Mouse (Mus musculus): Measurements from ENCODE around the gene Hcn1. TPM values are rescaled to one million over a fixed set of nuclear protein-coding genes. Genes with fewer than 3 reads are reported as not detected.
"Not testable (repeated sequence)": the region's sequence is repeated elsewhere in the genome, so short reads cannot be mapped to it uniquely, and the experiment has no call there.

The Hcn1 gene
- polyA plus RNA-seq, 2 experiments = 0.06 to 0.21 TPM

- no peak for DNase-seq (ENCODE audit: low spot score)
- 81% methylated on average over 1 of the region's 1 CpGs for WGBS
- no peak for ATAC-seq (ENCODE audit: low FRiP score, low read depth)
- no peaks in the 10 kb centered on the region for H3K36me3 ChIP-seq (ENCODE audit: control insufficient read depth, insufficient read depth, low read length)
- no peak overlapping the region for H3K4me3 ChIP-seq (replicated peaks; ENCODE audit: low read length)
- H3K9me3 ChIP-seq (ENCODE audit: control insufficient read depth, low read length) = no peaks in the 10 kb centered on the region
- no peak overlapping the region for H3K27ac ChIP-seq (replicated peaks; ENCODE audit: low read depth, low read length)
- no peak overlapping the region for H3K4me2 ChIP-seq (replicated peaks; ENCODE audit: low read depth, low read length, severe bottlenecking)
- H3K9ac ChIP-seq (ENCODE audit: low read depth, low read length, severe bottlenecking) = no peak overlapping the region
- no peak for TF ChIP-seq POLR2A (IDR thresholded peaks at IDR 0.05; ENCODE audit: borderline replicate concordance, extremely low read depth, insufficient read depth, insufficient read length)
- no peaks in the 10 kb centered on the region for H3K27me3 ChIP-seq (ENCODE audit: control insufficient read depth, insufficient read depth, low read length)
- no peaks in the 10 kb centered on the region for H3K4me1 ChIP-seq (ENCODE audit: control insufficient read depth, insufficient read depth, low read length)
Measured at GRCm38 (mm10) chr13:118021176-118021575, 419.1 kb downstream of the Hcn1 start.

- H3K4me3 ChIP-seq (replicated peaks; ENCODE audit: low read length); H3K27me3 ChIP-seq (ENCODE audit: control insufficient read depth, insufficient read depth, low read length); H3K4me2 ChIP-seq (replicated peaks; ENCODE audit: low read depth, low read length, severe bottlenecking); ATAC-seq (ENCODE audit: low FRiP score, low read depth); H3K9ac ChIP-seq (ENCODE audit: low read depth, low read length, severe bottlenecking); H3K36me3 ChIP-seq (ENCODE audit: control insufficient read depth, insufficient read depth, low read length); H3K27ac ChIP-seq (replicated peaks; ENCODE audit: low read depth, low read length); H3K4me1 ChIP-seq (ENCODE audit: control insufficient read depth, insufficient read depth, low read length); DNase-seq (ENCODE audit: low spot score); H3K9me3 ChIP-seq (ENCODE audit: control insufficient read depth, low read length): not testable (repeated sequence)
Measured at GRCm38 (mm10) chr13:118022891-118023290, 420.8 kb downstream of the Hcn1 start.

- no peak for ATAC-seq (ENCODE audit: low FRiP score, low read depth)
- Histone ChIP-seq H3K4me1 (ENCODE audit: control insufficient read depth, insufficient read depth, low read length) (no peaks in the 10 kb centered on the region), H3K36me3 (ENCODE audit: control insufficient read depth, insufficient read depth, low read length) (no peaks in the 10 kb centered on the region), H3K9me3 (ENCODE audit: control insufficient read depth, low read length) (no peaks in the 10 kb centered on the region), H3K27ac (replicated peaks; ENCODE audit: low read depth, low read length) (no peak overlapping the region), H3K27me3 (ENCODE audit: control insufficient read depth, insufficient read depth, low read length) (no peaks in the 10 kb centered on the region), H3K4me3 (replicated peaks; ENCODE audit: low read length) (no peak overlapping the region), H3K9ac (ENCODE audit: low read depth, low read length, severe bottlenecking) (no peak overlapping the region), H3K4me2 (replicated peaks; ENCODE audit: low read depth, low read length, severe bottlenecking) (no peak overlapping the region)
- no peak for TF ChIP-seq POLR2A (IDR thresholded peaks at IDR 0.05; ENCODE audit: borderline replicate concordance, extremely low read depth, insufficient read depth, insufficient read length)
- WGBS = 86% methylated on average over 5 of the region's 5 CpGs
- no peak for DNase-seq (ENCODE audit: low spot score)
Measured at GRCm38 (mm10) chr13:118023381-118023780, 421.3 kb downstream of the Hcn1 start.

DNA sequence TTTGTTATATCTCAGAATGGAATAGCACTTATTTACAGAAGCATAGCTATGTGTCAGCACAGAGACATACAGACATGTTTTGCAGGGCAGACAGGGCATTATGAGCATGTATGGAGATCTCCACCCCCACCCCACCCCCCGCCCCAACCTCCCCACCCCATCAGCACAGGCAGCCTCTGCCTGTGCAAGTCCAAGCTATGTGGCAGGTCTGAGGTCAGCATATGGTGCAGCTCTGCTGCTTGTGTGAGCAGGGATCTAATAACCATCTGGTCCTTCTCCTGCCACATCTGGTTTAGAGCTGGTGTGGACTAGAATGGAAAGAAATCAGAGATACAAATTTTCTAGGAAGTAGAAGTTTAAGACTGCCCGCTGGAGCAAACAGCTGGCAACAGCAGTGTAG, 424.4 kb downstream of the Hcn1 start:
- Histone ChIP-seq H3K9me3 (ENCODE audit: control insufficient read depth, low read length) (no peaks in the 10 kb centered on the region), H3K4me2 (replicated peaks; ENCODE audit: low read depth, low read length, severe bottlenecking) (no peak overlapping the region), H3K9ac (ENCODE audit: low read depth, low read length, severe bottlenecking) (no peak overlapping the region), H3K36me3 (ENCODE audit: control insufficient read depth, insufficient read depth, low read length) (no peaks in the 10 kb centered on the region), H3K27me3 (ENCODE audit: control insufficient read depth, insufficient read depth, low read length) (no peaks in the 10 kb centered on the region), H3K4me3 (replicated peaks; ENCODE audit: low read length) (no peak overlapping the region), H3K27ac (replicated peaks; ENCODE audit: low read depth, low read length) (no peak overlapping the region), H3K4me1 (ENCODE audit: control insufficient read depth, insufficient read depth, low read length) (no peaks in the 10 kb centered on the region)
- TF ChIP-seq POLR2A (IDR thresholded peaks at IDR 0.05; ENCODE audit: borderline replicate concordance, extremely low read depth, insufficient read depth, insufficient read length) = no peak
- DNase-seq (ENCODE audit: low spot score) (no peak), ATAC-seq (ENCODE audit: low FRiP score, low read depth) (no peak)
- 51% methylated on average over 2 of the region's 2 CpGs for WGBS

DNA sequence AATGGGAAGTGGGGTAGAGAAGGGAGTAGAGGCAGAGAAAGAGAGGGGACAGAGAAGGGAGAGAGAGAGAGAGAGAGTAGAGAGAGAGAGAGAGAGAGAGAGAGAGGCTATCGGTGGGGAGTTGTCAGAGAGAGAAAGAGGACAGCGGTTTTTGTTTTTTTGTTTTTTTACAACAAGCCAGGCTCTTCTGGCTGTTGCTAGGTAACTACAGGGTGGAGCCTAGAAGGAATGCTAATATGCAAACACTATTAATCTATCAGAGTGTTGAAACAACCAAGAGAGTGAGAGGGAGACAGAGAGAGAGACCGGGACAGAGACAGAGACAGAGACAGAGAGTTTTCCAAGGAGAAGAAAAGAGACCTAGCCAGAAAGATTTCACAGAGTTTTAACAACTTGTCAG, 425.7 kb downstream of the Hcn1 start:
- Histone ChIP-seq H3K4me3 (replicated peaks; ENCODE audit: low read length) (no peak overlapping the region), H3K9me3 (ENCODE audit: control insufficient read depth, low read length) (no peaks in the 10 kb centered on the region), H3K9ac (ENCODE audit: low read depth, low read length, severe bottlenecking) (no peak overlapping the region), H3K36me3 (ENCODE audit: control insufficient read depth, insufficient read depth, low read length) (no peaks in the 10 kb centered on the region), H3K4me2 (replicated peaks; ENCODE audit: low read depth, low read length, severe bottlenecking) (no peak overlapping the region), H3K27ac (replicated peaks; ENCODE audit: low read depth, low read length) (no peak overlapping the region), H3K4me1 (ENCODE audit: control insufficient read depth, insufficient read depth, low read length) (no peaks in the 10 kb centered on the region), H3K27me3 (ENCODE audit: control insufficient read depth, insufficient read depth, low read length) (no peaks in the 10 kb centered on the region)
- WGBS = 69% methylated on average over 3 of the region's 3 CpGs
- DNase-seq (ENCODE audit: low spot score) (no peak), ATAC-seq (ENCODE audit: low FRiP score, low read depth) (no peak)
- TF ChIP-seq POLR2A (IDR thresholded peaks at IDR 0.05; ENCODE audit: borderline replicate concordance, extremely low read depth, insufficient read depth, insufficient read length) = no peak

GRCm38 (mm10) chr13:118028662-118029061, 426.5 kb downstream of the Hcn1 start:
- Histone ChIP-seq H3K9me3 (ENCODE audit: control insufficient read depth, low read length) (no peaks in the 10 kb centered on the region), H3K4me1 (ENCODE audit: control insufficient read depth, insufficient read depth, low read length) (no peaks in the 10 kb centered on the region), H3K4me2 (replicated peaks; ENCODE audit: low read depth, low read length, severe bottlenecking) (no peak overlapping the region), H3K4me3 (replicated peaks; ENCODE audit: low read length) (no peak overlapping the region), H3K9ac (ENCODE audit: low read depth, low read length, severe bottlenecking) (no peak overlapping the region), H3K27me3 (ENCODE audit: control insufficient read depth, insufficient read depth, low read length) (no peaks in the 10 kb centered on the region), H3K27ac (replicated peaks; ENCODE audit: low read depth, low read length) (no peak overlapping the region), H3K36me3 (ENCODE audit: control insufficient read depth, insufficient read depth, low read length) (no peaks in the 10 kb centered on the region)
- TF ChIP-seq POLR2A (IDR thresholded peaks at IDR 0.05; ENCODE audit: borderline replicate concordance, extremely low read depth, insufficient read depth, insufficient read length) = no peak
- no peak for DNase-seq (ENCODE audit: low spot score)
- no peak for ATAC-seq (ENCODE audit: low FRiP score, low read depth)
- 75% methylated on average over 4 of the region's 4 CpGs for WGBS

All from limb, embryonic 14.5 days (tissue).